Mouse (Mus musculus) brain, embryonic 14.5 days (tissue): ENCODE data around the gene Schip1.

Source experiments
- CTCF ChIP-seq: fragments of 200-500 bp; IDR thresholded peaks from 2 replicates; pipeline ENCODE4 v1.5.1; 2012; ENCODE audit warnings: inconsistent platforms, mild to moderate bottlenecking, moderate library complexity, borderline replicate concordance; ENCODE audit not compliant: insufficient read depth, insufficient read length; ENCODE audit errors: extremely low read depth
- POLR2A ChIP-seq: fragments of 200-500 bp; IDR thresholded peaks from 2 replicates; pipeline ENCODE4 v1.6.1; 2012; ENCODE audit warnings: mild to moderate bottlenecking, inconsistent platforms, borderline replicate concordance; ENCODE audit not compliant: poor library complexity, insufficient read depth, insufficient read length, severe bottlenecking; ENCODE audit errors: extremely low read depth

DNA sequence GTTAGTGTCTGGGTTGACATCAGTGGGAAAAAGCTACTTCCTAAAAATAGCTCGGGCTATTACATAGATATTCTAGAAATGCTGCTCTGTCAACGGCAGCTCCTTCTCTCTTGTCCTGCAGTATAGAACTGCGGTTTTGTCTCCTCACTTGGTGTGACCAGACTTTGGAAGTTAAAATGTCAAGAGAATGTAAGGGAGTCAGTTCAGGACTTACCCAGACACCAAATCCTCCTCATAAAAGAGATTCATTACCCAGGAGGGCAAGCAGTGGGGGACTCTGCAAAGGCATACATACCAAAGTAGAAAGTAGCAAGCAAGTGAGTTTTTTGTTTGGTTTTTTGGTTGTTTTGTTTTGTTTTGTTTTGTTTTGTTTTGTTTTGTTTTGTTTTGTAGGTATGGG lies 347.7 kb downstream of the Schip1 start:
- no peak for TF ChIP-seq CTCF
- no peak for TF ChIP-seq POLR2A
